Mouse (Mus musculus): ENCODE measurements around the gene Ppbp.
"Not testable (repeated sequence)": the region's sequence is repeated elsewhere in the genome, so short reads cannot be mapped to it uniquely, and the experiment has no call there.

Gene Ppbp

DNA sequence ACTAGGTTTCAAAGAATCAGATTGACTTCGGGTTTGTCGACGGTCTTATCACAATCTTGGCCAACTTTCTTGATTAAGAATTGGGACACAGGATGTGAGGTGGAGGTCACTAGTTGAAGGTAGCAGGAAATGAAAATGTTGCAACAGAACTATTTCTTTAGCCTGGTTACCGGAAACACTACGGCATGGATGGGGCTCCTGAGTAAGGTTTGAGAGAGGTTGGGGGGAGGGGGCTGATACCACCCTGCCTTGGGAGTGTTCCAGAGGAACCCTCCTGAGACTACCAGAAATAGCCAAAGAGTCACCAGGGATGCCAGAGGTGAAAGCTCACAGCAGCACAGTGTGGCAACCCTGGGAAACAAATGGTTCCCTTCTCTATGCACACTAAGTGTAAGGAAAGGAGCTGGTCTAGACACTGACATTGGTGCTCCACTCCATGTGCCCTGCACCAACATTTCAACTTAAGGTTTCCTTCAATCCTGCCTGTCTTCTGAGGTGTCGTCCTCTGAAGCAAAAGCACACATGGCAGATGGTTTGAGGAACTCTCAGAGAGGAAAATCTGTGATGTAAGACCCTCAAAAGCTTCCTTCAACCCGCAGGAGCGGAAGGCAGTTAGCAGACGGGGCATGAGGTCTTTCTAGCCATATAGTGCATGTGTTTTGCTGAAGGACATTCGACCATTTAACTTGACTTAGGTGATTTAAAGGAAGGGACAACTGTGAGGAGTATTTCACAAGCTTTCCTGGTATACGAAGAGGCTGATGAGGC, 21.2 kb downstream of the Ppbp start:
- no peak for DNase-seq

GRCm38 (mm10) chr5:90790074-90790502, 21.8 kb downstream of the Ppbp start:
- DNase-seq, result no peak

DNA sequence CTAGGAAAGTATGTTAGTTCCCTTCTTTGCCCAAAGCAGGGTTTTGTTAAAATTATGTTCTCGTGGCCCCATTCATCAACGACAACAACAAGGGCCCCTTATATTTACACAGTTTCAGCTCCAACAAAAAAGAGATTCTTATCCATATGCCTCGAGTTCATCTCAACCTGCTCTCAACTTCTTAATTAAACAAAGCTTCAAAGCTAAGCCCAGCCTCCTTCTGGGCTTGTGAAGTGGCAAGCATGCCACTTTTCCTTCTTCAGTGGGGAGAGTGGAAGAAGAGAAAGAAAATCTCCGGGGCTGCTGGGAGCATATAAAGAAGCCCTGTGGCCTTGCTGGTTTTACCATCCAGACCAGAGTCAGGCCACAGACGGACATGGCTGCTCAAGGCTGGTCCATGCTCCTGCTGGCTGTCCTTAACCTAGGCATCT, 25.9 kb downstream of the Ppbp start, which contains the start of gene Cxcl15:
TSS of gene Cxcl15 (plus strand) at position 340 of the 431 bp plus-strand sequence.
- DNase-seq, result no peak

DNA sequence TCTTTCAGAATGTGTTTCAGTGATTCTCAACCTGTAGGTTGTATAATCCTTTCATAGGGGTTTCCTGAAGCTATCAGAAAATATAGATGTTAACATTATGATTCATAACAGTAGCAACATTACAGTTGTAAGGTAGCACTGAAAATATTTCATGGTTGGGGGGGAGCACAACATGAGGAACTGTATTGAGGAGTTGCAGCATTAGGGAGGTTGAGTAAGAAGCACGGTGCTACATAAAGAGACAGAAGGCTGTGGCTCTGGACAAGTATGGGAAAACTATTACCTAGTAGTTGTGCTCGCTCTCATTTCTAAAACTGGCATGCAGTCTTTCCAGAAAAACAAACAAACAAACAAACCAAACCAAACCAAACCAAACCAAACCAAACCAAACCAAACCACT, 27.1 kb downstream of the Ppbp start:
- not testable (repeated sequence) for DNase-seq

- DNase-seq, result no peak
Measured at GRCm38 (mm10) chr5:90804574-90804973, 36.3 kb downstream of the Ppbp start.

DNA sequence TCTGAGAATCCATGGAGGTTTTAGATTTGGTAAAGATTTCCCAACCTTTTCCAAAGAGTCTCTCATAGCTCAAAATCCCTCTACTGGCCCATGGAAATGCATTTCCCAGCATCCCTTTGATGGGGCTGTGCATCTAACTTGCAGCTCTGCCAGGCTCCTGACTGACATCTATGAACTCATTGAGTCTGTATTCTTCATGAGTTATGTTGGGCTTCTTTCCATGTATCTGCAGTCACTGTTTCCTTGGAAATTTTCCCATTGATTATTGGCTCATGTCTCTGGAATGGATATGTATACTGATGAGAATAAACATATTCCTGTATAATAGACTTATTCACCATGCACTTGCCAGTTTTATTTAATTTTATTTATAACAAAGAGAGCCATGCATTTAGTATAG, 37.7 kb downstream of the Ppbp start:
- DNase-seq, result no peak

GRCm38 (mm10) chr5:90807176-90807950, 39.0 kb downstream of the Ppbp start:
- DNase-seq, result no peak
